Mouse (Mus musculus): ENCODE data around the gene Tmed5. TPM values are rescaled to one million over a fixed set of nuclear protein-coding genes. Genes with fewer than 3 reads are reported as not detected.

Gene Tmed5
- 43.4 and 47.0 TPM in 2 replicates for polyA plus RNA-seq (2021; fragmentation: Nextera tagmentation)
- long read RNA-seq, experiment 1, transcript Tmed5-201 (4 exons, 3,800 nt): major isoform, 76 of 105 reads
- long read RNA-seq, experiment 1, partial matches to known transcripts: 2 of 105 reads
- long read RNA-seq, experiment 1, other reads (novel, unspliced or antisense): 22 of 105 reads
- long read RNA-seq, experiment 2, transcript Tmed5-201 (4 exons, 3,800 nt): major isoform, 156 of 166 reads
- long read RNA-seq, experiment 2, partial matches to known transcripts: 0 of 166 reads
- long read RNA-seq, experiment 2, other reads (novel, unspliced or antisense): 8 of 166 reads

DNA sequence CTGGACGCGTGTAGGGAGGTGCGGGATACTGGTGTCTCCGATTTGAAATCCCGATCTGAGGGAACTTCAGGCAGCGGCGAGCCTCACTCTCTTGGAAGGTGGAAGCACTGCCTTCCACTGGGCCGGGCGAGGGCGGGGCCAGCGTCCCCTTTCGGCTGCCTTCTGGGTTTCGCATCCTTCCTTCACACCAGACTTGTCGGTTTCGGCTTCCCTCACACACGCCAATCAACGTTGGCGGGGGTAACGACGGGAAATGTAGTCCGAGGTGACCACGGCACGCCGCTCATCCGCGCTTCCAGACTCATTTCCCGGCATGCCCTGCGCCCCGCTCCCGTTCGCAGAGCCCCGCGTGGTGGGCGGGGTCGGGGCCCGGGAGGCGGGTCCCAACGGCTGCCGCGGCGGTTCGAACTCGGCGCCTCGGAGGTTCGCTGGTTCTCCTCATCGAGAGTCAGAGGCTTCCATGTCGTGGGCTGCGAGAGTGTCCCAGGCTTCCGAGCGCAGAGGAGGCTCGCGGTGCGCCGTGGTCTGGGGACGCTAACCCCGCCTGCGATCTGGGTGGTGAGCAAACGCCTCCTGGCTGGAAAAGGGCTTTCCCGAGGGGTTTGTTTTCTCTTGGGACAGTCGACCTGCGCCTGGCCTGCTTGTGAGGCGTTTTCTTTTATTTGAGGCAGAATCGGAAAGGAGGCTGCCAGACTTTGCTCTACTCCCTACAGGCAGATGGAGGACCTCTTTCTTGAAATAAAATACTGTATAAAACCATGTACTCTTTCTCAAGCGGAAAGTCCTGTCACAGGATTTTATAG lies at the start of gene Tmed5, which contains the start of gene Ccdc18:
Gene Tmed5, minus strand, starts transcription at position 180 of the 803 bp plus-strand sequence.
Gene Ccdc18, plus strand, starts transcription at position 435 of the 803 bp plus-strand sequence.

DNA sequence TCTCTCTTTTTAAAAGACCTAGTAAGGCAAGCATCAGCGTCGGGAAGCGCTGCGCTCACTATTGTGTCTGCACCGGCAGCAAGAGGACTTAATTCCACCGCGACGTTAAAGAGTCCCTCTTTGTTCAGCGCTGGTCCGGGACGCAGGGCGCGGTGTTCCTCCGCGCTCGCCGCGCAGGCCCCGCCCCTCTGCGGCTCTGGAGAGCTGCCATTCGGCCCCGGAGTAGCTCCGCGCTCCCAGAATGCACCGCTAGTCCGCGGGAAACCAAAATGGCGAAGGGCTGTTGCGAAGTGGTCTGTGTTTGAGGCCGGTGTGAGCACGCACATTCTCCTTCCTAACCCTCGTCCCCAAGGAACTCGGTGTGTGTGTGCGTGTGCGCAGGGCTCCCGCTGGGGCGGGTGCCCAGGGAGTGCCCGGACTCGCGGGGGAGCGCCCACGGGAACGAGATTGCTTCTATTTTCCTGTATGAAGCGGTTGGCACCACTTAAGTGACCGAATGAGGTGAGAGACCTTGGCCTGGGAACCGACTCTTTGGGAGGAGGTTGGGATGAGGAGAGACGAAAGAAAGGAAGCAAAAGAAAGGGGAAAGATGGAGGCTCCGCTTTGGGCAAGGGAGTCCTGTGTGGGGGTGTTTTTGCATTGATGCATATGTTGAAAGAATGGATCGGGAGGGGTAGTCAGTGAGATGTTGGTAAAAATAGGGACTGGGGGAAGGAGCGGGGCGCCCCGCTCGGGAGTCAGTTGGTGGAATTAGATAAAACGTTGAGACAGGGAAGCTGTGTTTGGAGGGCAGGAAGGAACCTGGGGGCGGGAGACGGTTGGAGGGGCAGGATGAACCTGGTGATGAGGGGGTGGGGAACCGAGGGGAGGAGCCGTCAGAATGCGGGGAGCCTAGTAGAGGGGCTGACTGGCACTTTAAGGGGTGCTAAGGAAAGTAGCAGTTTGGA lies 66.7 kb downstream of the Tmed5 start, which contains the start of gene Mtf2:
Gene Mtf2, plus strand, starts transcription at position 210 of the 947 bp plus-strand sequence.

Other genes starting within 250 kb of the Tmed5 start
- 62.7 and 63.8 TPM in 2 replicates for gene Rpl5, start 232.1 kb downstream of the Tmed5 start, polyA plus RNA-seq (2021; fragmentation: Nextera tagmentation)
- 21.5 and 23.4 TPM in 2 replicates for gene Fam69a, start 145.5 kb downstream of the Tmed5 start, polyA plus RNA-seq (2021; fragmentation: Nextera tagmentation)
- gene Mtf2, start 66.9 kb downstream of the Tmed5 start, polyA plus RNA-seq (2021; fragmentation: Nextera tagmentation): 17.3 and 19.9 TPM in 2 replicates
- gene Ccdc18, start 255 bp upstream of the Tmed5 start, polyA plus RNA-seq (2021; fragmentation: Nextera tagmentation): 0.68 and 0.95 TPM in 2 replicates
- gene Dr1, start 136.3 kb upstream of the Tmed5 start, polyA plus RNA-seq (2021; fragmentation: Nextera tagmentation): 25.0 and 25.1 TPM in 2 replicates
- gene Pigg, start 180.0 kb upstream of the Tmed5 start, polyA plus RNA-seq (2021; fragmentation: Nextera tagmentation): 3.5 and 4.3 TPM in 2 replicates
- 5.2 and 7.0 TPM in 2 replicates for gene Gm42517, start 235.3 kb upstream of the Tmed5 start, polyA plus RNA-seq (2021; fragmentation: Nextera tagmentation)

Data from layer of hippocampus, adult 6 months (tissue).